Mouse (Mus musculus) cerebellum, adult 2 months (tissue): ENCODE measurements at regions not wholly inside any gene's neighbourhood (a gene's known extent, or its start where the extent isn't known, plus 50 kb on each side); places are given as distances from the start of the nearest gene placed in this dataset.

Experiments used
- DNase-seq, 2 experiments: peaks; one replicate each; pipeline ENCODE4 v3.0.0; 2021
- H3K27ac ChIP-seq: fragments of 200-500 bp; 2 replicates; pipeline ENCODE4 v1.5.1; 2012; ENCODE audit warnings: low read length, control low read depth, inconsistent platforms; ENCODE audit not compliant: insufficient read depth
- H3K27me3 ChIP-seq: fragments of 200-500 bp; 2 replicates; pipeline ENCODE4 v1.6.1; 2012; ENCODE audit warnings: inconsistent platforms, mild to moderate bottlenecking, low read length, moderate library complexity; ENCODE audit not compliant: control insufficient read depth, insufficient read depth
- H3K4me1 ChIP-seq: fragments of 200-500 bp; 2 replicates; pipeline ENCODE4 v1.6.1; 2011; ENCODE audit warnings: low read length; ENCODE audit not compliant: control insufficient read depth, insufficient read depth
- H3K4me3 ChIP-seq: fragments of 200-500 bp; replicated peaks from 2 replicates; pipeline ENCODE3; 2011; ENCODE audit warnings: mild to moderate bottlenecking, low read depth, low read length, control low read depth; ENCODE audit not compliant: insufficient read depth
- CTCF ChIP-seq: fragments of 200-500 bp; IDR thresholded peaks from 2 replicates; pipeline ENCODE4 v1.5.1; 2011; ENCODE audit warnings: low read depth, mild to moderate bottlenecking, control low read depth, low read length, moderate library complexity, borderline replicate concordance; ENCODE audit not compliant: insufficient read depth
- POLR2A ChIP-seq: fragments of 200-500 bp; IDR thresholded peaks from 2 replicates; pipeline ENCODE4 v1.6.1; 2011; ENCODE audit warnings: low read length, control low read depth, borderline replicate concordance; ENCODE audit not compliant: insufficient read depth
- WGBS: fragments of 180-500 bp; shearing (Covaris S2); methylation state at CpG from one replicate; pipeline ENCODE4 v1.1.7; 2018; 5-methylcytosine and 5-hydroxymethylcytosine counted together

GRCm38 (mm10) chr1:46968361-46968760 lies 75.7 kb upstream of the Slc39a10 start:
- no peak for DNase-seq
- no peak for TF ChIP-seq POLR2A
- no peak for TF ChIP-seq CTCF
- H3K4me1 ChIP-seq, result no peaks in the 10 kb centered on the region
- no peak overlapping the region for H3K4me3 ChIP-seq
- no peak overlapping the region for H3K27ac ChIP-seq
- WGBS, result 55% methylated on average over 3 of the region's 3 CpGs
- H3K27me3 ChIP-seq, result no peaks in the 10 kb centered on the region

GRCm38 (mm10) chr1:46966917-46967266 lies 74.2 kb upstream of the Slc39a10 start:
- no peak for DNase-seq
- H3K27me3 ChIP-seq, result no peaks in the 10 kb centered on the region
- no peak overlapping the region for H3K27ac ChIP-seq
- 71% methylated on average over 3 of the region's 3 CpGs for WGBS
- no peak for TF ChIP-seq CTCF
- no peak for TF ChIP-seq POLR2A
- H3K4me3 ChIP-seq, result no peak overlapping the region
- no peaks in the 10 kb centered on the region for H3K4me1 ChIP-seq

DNA sequence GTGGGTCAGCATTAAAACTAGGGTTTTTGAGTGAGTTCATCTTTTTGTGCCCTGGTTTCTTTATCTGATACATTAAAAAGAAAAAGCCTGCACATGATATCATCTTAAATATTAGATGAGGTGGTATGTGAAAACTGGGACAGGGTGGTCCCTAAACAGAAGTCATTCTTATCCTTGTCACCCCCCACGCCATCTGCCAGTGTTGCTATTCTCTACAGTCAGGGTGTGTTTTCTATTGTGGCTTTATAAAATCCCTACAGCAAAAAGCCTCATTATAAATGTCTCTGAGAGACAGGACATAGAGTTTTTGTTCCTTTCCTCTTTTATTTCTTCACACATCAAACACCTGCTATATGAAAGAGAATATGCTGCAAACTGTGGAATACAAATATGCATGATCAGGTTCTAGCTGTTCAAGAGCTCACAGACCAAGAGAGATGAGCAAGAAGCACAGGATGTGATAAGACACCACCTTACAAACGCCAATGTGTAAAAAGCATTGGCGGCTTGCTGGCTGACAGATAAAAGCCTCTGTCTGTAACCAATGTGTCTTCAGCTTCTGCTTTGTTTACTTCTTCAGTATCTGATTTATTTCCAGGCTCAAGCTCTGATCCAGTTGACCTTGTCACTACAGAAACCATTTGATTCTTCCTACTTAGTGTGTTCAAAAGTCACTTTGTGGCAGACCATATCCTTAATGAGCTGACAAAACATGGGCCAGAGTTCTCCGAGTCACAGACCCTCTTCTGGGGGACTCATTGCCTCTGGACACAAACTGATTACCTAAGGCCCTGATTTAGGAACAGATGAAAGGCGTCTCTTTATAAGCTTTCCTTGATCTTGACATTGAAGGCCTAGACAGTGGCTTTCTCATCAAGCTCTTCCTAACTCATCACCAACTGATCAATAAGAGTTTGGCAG lies 73.6 kb upstream of the Slc39a10 start:
- Histone ChIP-seq H3K27me3 (no peaks in the 10 kb centered on the region), H3K27ac (no peak overlapping the region), H3K4me1 (no peaks in the 10 kb centered on the region), H3K4me3 (no peak overlapping the region)
- 83% methylated on average over 5 of the region's 5 CpGs for WGBS
- TF ChIP-seq POLR2A (no peak), CTCF (no peak)
- DNase-seq, result no peak

DNA sequence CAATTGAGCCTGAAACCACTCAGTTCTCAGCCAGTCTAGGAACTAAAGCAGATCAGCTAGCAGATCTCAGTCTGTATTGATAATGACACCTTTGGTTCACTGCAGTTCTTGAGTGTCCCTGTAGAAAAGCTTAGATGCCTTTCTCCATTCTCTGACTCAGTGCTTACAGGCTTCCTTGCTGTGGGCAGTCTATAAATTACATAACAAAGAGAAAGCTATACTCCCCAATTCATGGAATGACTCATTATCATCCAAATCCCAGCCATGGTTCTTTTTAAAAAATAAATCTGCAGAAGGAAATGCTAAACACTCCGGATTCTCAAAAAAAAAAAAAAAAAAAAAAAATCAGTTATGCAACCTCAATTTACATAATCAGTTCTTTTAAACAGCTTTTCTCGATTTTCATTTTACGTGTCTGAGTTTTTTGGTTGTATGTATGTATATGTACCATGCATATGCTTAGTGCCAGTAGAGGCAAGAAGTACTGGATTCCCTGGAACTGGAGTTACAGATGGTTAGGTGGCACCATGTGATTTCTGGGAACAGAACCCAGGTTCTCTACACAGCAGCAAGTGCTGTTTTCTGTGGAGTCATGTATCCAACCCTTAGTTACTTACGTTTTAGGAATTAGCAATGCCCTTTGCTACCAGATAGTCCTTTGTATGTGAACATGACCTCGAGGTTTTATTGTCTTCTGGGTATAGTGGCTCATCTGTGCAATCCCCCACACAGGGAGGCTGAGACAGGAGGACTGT lies 71.5 kb upstream of the Slc39a10 start:
- WGBS, result 70% methylated on average over 5 of the region's 5 CpGs
- no peaks in the 10 kb centered on the region for H3K4me1 ChIP-seq
- no peak for TF ChIP-seq CTCF
- no peak for TF ChIP-seq POLR2A
- H3K27me3 ChIP-seq, result no peaks in the 10 kb centered on the region
- H3K27ac ChIP-seq, result no peak overlapping the region
- H3K4me3 ChIP-seq, result no peak overlapping the region
- DNase-seq, result no peak
